Mouse (Mus musculus) liver, embryonic 14.5 days (tissue): ENCODE data around the gene Erbin.

Experiments
- CTCF ChIP-seq: IDR thresholded peaks from 2 replicates; pipeline ENCODE4 v1.5.1; 2016; ENCODE audit warnings: antibody characterized with exemption, low read depth, control low read depth
- EP300 ChIP-seq: IDR thresholded peaks from 2 replicates; pipeline ENCODE4 v1.6.1; 2016; ENCODE audit warnings: antibody characterized with exemption, low read depth

DNA sequence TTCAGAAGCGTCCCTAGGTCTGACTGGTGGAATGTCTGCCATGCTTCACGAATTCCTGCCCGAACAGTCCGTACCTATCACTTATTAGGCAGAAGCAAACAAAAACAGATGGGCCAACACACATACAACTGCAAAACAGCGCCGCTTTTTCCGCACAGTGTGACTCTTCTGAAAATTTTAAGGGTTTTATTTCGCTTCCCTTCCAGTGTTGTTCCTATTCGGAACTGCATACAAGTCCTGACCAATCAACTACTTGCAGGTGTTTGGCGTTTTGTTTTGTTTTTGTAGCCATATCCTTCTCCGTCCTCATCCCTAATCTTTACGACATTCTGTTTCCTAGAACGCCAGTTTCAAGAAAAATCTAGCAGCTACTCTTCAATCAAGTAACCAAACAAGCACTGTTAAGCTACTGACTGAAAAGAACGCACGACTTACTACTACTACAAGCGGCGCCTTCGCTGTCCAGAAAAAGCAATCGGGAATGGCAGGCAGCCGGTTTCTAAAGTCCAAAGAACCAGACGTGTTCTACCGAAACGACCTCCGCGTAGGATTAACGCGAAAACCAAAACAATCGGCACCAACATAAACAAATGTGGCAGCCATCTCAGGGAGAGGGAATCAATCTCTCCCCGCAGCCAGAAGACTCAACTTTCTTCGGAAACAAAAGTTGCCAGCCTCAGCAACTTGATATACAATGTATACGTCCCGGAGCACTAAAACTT lies 919 bp downstream of the Erbin start:
- no peak for TF ChIP-seq EP300
- TF ChIP-seq CTCF = peak; percentile 3; the same call in 1 of the 2 replicates
